Mouse (Mus musculus) limb, embryonic 14.5 days (tissue): ENCODE measurements around the gene Rsrc2. TPM values are rescaled to one million over a fixed set of nuclear protein-coding genes. Genes with fewer than 3 reads are reported as not detected.

Experiments
- ATAC-seq: fragments of 200-750 bp; cut with Nextera tagmentation; 2 replicates; pipeline ENCODE4 v1.8.0; 2017; ENCODE audit warnings: low read depth, moderate number of reproducible peaks, moderate TSS enrichment; ENCODE audit not compliant: low FRiP score
- DNase-seq: peaks from one replicate; pipeline ENCODE4 v3.0.0-alpha.2; 2015; ENCODE audit warnings: low spot score
- H3K27ac ChIP-seq: fragments of 300-500 bp; sonication (generic); replicated peaks from 2 replicates; pipeline ENCODE4 v1.5.1; 2014; ENCODE audit warnings: low read depth, mild to moderate bottlenecking, low read length, moderate library complexity, mixed read lengths
- H3K27me3 ChIP-seq: fragments of 300-500 bp; sonication (generic); 2 replicates; pipeline ENCODE4 v1.6.1; 2014; ENCODE audit warnings: low read length, mixed read lengths; ENCODE audit not compliant: control insufficient read depth, insufficient read depth
- H3K36me3 ChIP-seq: fragments of 300-500 bp; sonication (generic); 2 replicates; pipeline ENCODE4 v1.6.1; 2014; ENCODE audit warnings: mild to moderate bottlenecking, low read length, moderate library complexity, mixed read lengths; ENCODE audit not compliant: control insufficient read depth, insufficient read depth
- H3K4me1 ChIP-seq: fragments of 300-500 bp; sonication (generic); 2 replicates; pipeline ENCODE4 v1.6.1; 2014; ENCODE audit warnings: antibody characterized with exemption, low read length, mixed read lengths; ENCODE audit not compliant: control insufficient read depth, insufficient read depth
- H3K4me2 ChIP-seq: fragments of 300-500 bp; sonication (generic); replicated peaks from 2 replicates; pipeline ENCODE4 v1.6.1; 2014; ENCODE audit warnings: low read depth, mild to moderate bottlenecking, low read length, moderate library complexity; ENCODE audit not compliant: severe bottlenecking
- H3K4me3 ChIP-seq: fragments of 300-500 bp; sonication (generic); replicated peaks from 2 replicates; pipeline ENCODE4 v1.5.1; 2014; ENCODE audit warnings: low read length
- H3K9ac ChIP-seq: fragments of 300-500 bp; sonication (generic); 2 replicates; pipeline ENCODE4 v1.6.1; 2014; ENCODE audit warnings: mild to moderate bottlenecking, low read depth, low read length, moderate library complexity; ENCODE audit not compliant: severe bottlenecking
- H3K9me3 ChIP-seq: fragments of 300-500 bp; sonication (generic); 2 replicates; pipeline ENCODE4 v1.6.1; 2016; ENCODE audit warnings: low read length; ENCODE audit not compliant: control insufficient read depth
- POLR2A ChIP-seq: fragments of 200-500 bp; IDR thresholded peaks from 2 replicates; pipeline ENCODE4 v1.8.0; 2012; ENCODE audit warnings: inconsistent platforms, mild to moderate bottlenecking, moderate library complexity, borderline replicate concordance; ENCODE audit not compliant: insufficient read depth, insufficient read length; ENCODE audit errors: extremely low read depth
- WGBS: fragments of 180-500 bp; shearing (Covaris S2); extraction: QIAGEN DNeasy Blood & Tissue Kit; methylation state at CpG from one replicate; pipeline ENCODE4 v1.1.7; 2014; 5-methylcytosine and 5-hydroxymethylcytosine counted together
- polyA plus RNA-seq, 2 experiments: library from polyadenylated mRNA; depleted of rRNA in 1 of 2; stranded (reverse) in 1 of 2; unstranded in 1 of 2; fragments of >200 nt; fragmentation: Nextera tagmentation in 1 of 2; extraction: Ambion mirVana in 1 of 2; gene quantifications; 2 replicates each; pipeline versions ENCODE4 v1.2.1 to v1.2.3; 2012 to 2014

The Rsrc2 gene
- polyA plus RNA-seq, 2 experiments = 113 to 120 TPM

- no peaks in the 10 kb centered on the region for H3K9me3 ChIP-seq
- H3K27ac ChIP-seq = no peak overlapping the region
- H3K4me2 ChIP-seq = no peak overlapping the region
Measured at GRCm38 (mm10) chr5:123696961-123697360, 52.3 kb downstream of the Rsrc2 start.

DNA sequence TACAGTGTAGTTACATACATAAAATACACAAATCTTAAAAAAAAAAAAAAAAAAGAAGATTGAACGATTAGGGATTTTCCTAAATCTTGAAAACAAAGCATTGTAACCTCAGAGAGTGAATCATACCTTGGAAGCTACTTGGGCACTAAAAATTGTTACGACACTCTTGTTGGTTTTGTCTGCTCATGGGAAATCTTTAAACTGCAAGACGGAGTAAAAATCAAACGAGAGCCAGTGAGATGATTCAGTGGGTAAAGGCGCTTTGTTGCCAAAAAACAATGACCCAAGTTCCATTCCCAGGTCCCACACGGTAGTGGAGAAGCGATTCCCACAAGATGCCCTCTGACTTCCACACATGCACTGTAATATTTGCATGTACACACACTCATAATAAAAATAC lies 53.0 kb downstream of the Rsrc2 start:
- ATAC-seq = no peak
- Histone ChIP-seq H3K4me3 (no peak overlapping the region), H3K9me3 (no peaks in the 10 kb centered on the region), H3K27ac (no peak overlapping the region), H3K27me3 (no peaks in the 10 kb centered on the region), H3K4me2 (no peak overlapping the region), H3K4me1 (no peaks in the 10 kb centered on the region), H3K9ac (no peak overlapping the region), H3K36me3 (peaks cover 28% of the 10 kb centered on the region)
- DNase-seq = no peak
- no peak for TF ChIP-seq POLR2A
- WGBS = 90% methylated on average over 7 of the region's 7 CpGs

More at GRCm38 (mm10) chr5:123696961-123697360, 52.3 kb downstream of the Rsrc2 start:
- no peak for TF ChIP-seq POLR2A
- H3K4me3 ChIP-seq = no peak overlapping the region
- no peaks in the 10 kb centered on the region for H3K27me3 ChIP-seq
- no peak overlapping the region for H3K9ac ChIP-seq
- 81% methylated on average over 4 of the region's 4 CpGs for WGBS
- ATAC-seq = no peak
- no peaks in the 10 kb centered on the region for H3K4me1 ChIP-seq
- H3K36me3 ChIP-seq = peaks cover 35% of the 10 kb centered on the region
- no peak for DNase-seq

DNA sequence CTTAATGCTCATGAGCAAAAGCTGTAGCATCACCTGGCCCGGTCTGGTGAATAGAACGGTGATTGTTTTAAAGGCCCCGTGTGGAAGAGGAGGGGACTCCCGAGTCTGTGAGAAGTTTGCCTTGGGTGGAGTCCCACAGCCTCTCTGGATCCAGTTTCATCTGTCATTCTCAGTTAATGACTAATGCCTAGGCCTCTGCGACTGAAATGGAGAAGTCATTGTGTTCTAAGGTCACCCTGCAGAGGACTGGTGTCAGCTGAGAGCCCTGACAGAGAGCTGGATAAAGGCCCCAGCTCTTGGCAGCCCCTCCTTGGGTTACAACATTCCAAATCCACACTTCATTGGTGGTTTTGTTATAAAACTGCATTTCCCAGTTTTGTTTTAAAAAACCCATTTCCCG lies 54.7 kb downstream of the Rsrc2 start:
- ATAC-seq = 0 out of 2 replicates have a peak, but pooled peaks have one; percentile 17
- no peak overlapping the region for H3K27ac ChIP-seq
- no peak for DNase-seq
- no peaks in the 10 kb centered on the region for H3K27me3 ChIP-seq
- no peak overlapping the region for H3K4me2 ChIP-seq
- H3K4me1 ChIP-seq = no peaks in the 10 kb centered on the region
- no peak overlapping the region for H3K4me3 ChIP-seq
- H3K9me3 ChIP-seq = no peaks in the 10 kb centered on the region
- 51% methylated on average over 6 of the region's 6 CpGs for WGBS
- H3K9ac ChIP-seq = no peak overlapping the region
- H3K36me3 ChIP-seq = peaks cover 14% of the 10 kb centered on the region
- TF ChIP-seq POLR2A = no peak

GRCm38 (mm10) chr5:123684221-123685144 lies 64.7 kb downstream of the Rsrc2 start, which contains the start of gene Clip1:
Gene Clip1, minus strand, starts transcription at chr5:123684618.
- ATAC-seq (peak; percentile 64), DNase-seq (peak; percentile 53)
- peak; percentile 59; the same call in 1 of the 2 replicates for TF ChIP-seq POLR2A
- peak within 1 kb of the TSS; percentile 87 for H3K4me3 ChIP-seq
- peak within 1 kb of the TSS; percentile 92 for H3K27ac ChIP-seq
- peak within 1 kb of the TSS; percentile 85 for H3K4me2 ChIP-seq
- peaks cover 20% of the 10 kb centered on the region for H3K4me1 ChIP-seq
- 2% methylated on average over 39 of the region's 64 CpGs for WGBS
- H3K27me3 ChIP-seq = no peaks in the 10 kb centered on the region
- H3K9me3 ChIP-seq = no peaks in the 10 kb centered on the region
- no peaks in the 10 kb centered on the region for H3K36me3 ChIP-seq
- H3K9ac ChIP-seq = peak within 1 kb of the TSS; percentile 96

DNA sequence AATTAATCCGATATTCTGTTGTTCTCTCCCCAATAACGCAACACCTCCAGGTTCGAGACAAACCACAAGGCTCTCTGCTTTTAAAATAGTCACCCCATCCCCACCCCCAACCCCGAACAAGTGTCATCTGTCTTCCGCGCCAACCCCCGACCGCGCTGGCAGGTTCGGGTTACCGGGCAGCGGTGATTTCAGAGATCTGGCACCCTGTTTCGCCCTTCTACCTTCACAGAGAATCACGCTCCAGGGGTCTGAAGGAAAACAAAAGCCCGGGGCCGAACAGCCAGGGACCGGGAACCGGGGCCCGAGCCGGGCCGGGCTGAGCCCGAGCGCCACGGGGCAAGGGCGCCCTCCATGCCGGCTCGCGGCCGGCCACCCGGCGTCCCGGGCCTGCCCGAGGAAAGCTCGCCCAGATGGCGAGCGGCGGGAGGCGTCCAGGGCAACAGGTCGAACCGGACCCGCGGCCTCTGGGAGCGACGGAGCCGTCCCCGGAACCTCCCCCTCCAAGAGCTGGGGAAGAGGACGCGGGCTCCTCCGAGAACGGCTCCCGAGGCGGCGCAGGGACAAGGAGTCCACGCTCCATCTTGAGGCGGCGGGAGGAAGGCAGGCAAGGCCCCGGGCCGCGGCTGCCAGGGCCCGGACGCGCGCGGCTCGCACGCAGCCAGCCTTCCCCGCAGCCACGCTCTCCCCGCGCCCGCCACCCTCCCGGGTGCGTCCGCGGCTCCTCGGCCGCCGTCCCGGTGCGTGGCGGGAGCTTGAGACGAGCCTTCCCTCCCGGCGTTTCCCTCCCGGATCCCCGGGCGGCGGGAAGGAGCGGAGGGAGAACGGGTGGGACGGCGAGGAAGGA lies 65.6 kb downstream of the Rsrc2 start:
- no peak for TF ChIP-seq POLR2A
- Histone ChIP-seq H3K27ac (peak overlapping the region; percentile 92), H3K27me3 (no peaks in the 10 kb centered on the region), H3K4me1 (peaks cover 20% of the 10 kb centered on the region), H3K9ac (peak overlapping the region; percentile 96), H3K4me3 (peak overlapping the region; percentile 87), H3K4me2 (peak overlapping the region; percentile 85), H3K9me3 (no peaks in the 10 kb centered on the region), H3K36me3 (no peaks in the 10 kb centered on the region)
- DNase-seq (no peak), ATAC-seq (peak; percentile 70)
- 1% methylated on average over 35 of the region's 92 CpGs for WGBS
